Mouse (Mus musculus) embryonic facial prominence, embryonic 12.5 days (tissue): ENCODE results near the gene Cachd1. TPM values are rescaled to one million over a fixed set of nuclear protein-coding genes. Genes with fewer than 3 reads are reported as not detected.
A peak's percentile ranks its signal among the peaks of the same experiment; 100 is the strongest.

Experiments
- ATAC-seq: fragments of 200-750 bp; cut with Nextera tagmentation; 2 replicates; pipeline ENCODE4 v1.8.0; 2017; ENCODE audit not compliant: insufficient number of reproducible peaks, insufficient read depth, low FRiP score, low TSS enrichment
- H3K27ac ChIP-seq: fragments of 300-500 bp; sonication (generic); 2 replicates; pipeline ENCODE4 v1.5.1; 2016; ENCODE audit warnings: mild to moderate bottlenecking
- H3K27me3 ChIP-seq: fragments of 300-500 bp; sonication (generic); 2 replicates; pipeline ENCODE4 v1.6.1; 2016; ENCODE audit warnings: mild to moderate bottlenecking, moderate library complexity
- H3K36me3 ChIP-seq: fragments of 300-500 bp; sonication (generic); 2 replicates; pipeline ENCODE4 v1.6.1; 2016; ENCODE audit warnings: mild to moderate bottlenecking
- H3K4me1 ChIP-seq: fragments of 300-500 bp; sonication (generic); 2 replicates; pipeline ENCODE4 v1.6.1; 2016
- H3K4me2 ChIP-seq: fragments of 300-500 bp; sonication (generic); replicated peaks from 2 replicates; pipeline ENCODE4 v1.6.1; 2016; ENCODE audit warnings: mild to moderate bottlenecking, moderate library complexity
- H3K4me3 ChIP-seq: fragments of 300-500 bp; sonication (generic); 2 replicates; pipeline ENCODE4 v1.5.1; 2016; ENCODE audit warnings: mild to moderate bottlenecking
- H3K9ac ChIP-seq: fragments of 300-500 bp; sonication (generic); 2 replicates; pipeline ENCODE4 v1.6.1; 2016; ENCODE audit warnings: mild to moderate bottlenecking, moderate library complexity
- H3K9me3 ChIP-seq: fragments of 300-500 bp; sonication (generic); 2 replicates; pipeline ENCODE4 v1.6.1; 2016; ENCODE audit warnings: mild to moderate bottlenecking, moderate library complexity
- WGBS: fragments of 180-500 bp; shearing (Covaris S2); methylation state at CpG from one replicate; pipeline ENCODE4 v1.1.7; 2016; 5-methylcytosine and 5-hydroxymethylcytosine counted together
- polyA plus RNA-seq: library from polyadenylated mRNA; unstranded; fragments of >200 nt; fragmentation: Nextera tagmentation; extraction: Ambion mirVana; gene quantifications from 2 replicates; pipeline ENCODE4 v1.2.1, GENCODE M21; 2016

Gene Cachd1
- polyA plus RNA-seq, 1 experiment from 2014 or later: 42.3 TPM

DNA sequence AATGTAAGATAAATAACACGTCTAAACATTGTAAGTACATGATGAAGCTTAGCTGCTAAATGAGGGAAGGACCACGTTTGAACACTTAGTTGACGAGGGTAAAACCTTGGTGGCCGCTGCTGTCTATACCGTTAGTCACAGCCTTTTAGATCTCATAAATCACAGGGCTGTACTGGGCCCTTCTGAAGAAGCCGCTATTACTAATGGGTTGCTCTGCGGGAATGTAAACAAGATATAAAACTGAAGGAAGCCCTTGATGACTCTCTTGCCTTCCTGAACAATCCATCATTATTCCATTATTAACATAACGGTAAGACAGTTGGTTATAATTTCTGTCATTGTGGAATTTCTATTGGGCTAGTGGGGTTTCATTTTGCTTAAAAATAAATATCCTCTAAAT lies 102.9 kb downstream of the Cachd1 start:
- ATAC-seq: no peak
- H3K4me3 ChIP-seq: no peak overlapping the region
- H3K9ac ChIP-seq: no peak overlapping the region
- H3K27ac ChIP-seq: no peak overlapping the region
- no peaks in the 10 kb centered on the region for H3K27me3 ChIP-seq
- no peaks in the 10 kb centered on the region for H3K9me3 ChIP-seq
- no peaks in the 10 kb centered on the region for H3K36me3 ChIP-seq
- H3K4me2 ChIP-seq: no peak overlapping the region
- 86% methylated on average over 8 of the region's 8 CpGs for WGBS
- peaks cover 3% of the 10 kb centered on the region; the same call in 1 of the 2 replicates for H3K4me1 ChIP-seq

GRCm38 (mm10) chr4:100880075-100880474 lies 103.6 kb downstream of the Cachd1 start:
- H3K4me1 ChIP-seq: peaks cover 7% of the 10 kb centered on the region; the same call in 1 of the 2 replicates
- no peak for ATAC-seq
- WGBS: 48% methylated on average over 4 of the region's 4 CpGs
- no peak overlapping the region for H3K27ac ChIP-seq
- H3K27me3 ChIP-seq: no peaks in the 10 kb centered on the region
- H3K4me3 ChIP-seq: no peak overlapping the region
- H3K9me3 ChIP-seq: no peaks in the 10 kb centered on the region
- H3K9ac ChIP-seq: no peak overlapping the region
- no peaks in the 10 kb centered on the region for H3K36me3 ChIP-seq
- no peak overlapping the region for H3K4me2 ChIP-seq

DNA sequence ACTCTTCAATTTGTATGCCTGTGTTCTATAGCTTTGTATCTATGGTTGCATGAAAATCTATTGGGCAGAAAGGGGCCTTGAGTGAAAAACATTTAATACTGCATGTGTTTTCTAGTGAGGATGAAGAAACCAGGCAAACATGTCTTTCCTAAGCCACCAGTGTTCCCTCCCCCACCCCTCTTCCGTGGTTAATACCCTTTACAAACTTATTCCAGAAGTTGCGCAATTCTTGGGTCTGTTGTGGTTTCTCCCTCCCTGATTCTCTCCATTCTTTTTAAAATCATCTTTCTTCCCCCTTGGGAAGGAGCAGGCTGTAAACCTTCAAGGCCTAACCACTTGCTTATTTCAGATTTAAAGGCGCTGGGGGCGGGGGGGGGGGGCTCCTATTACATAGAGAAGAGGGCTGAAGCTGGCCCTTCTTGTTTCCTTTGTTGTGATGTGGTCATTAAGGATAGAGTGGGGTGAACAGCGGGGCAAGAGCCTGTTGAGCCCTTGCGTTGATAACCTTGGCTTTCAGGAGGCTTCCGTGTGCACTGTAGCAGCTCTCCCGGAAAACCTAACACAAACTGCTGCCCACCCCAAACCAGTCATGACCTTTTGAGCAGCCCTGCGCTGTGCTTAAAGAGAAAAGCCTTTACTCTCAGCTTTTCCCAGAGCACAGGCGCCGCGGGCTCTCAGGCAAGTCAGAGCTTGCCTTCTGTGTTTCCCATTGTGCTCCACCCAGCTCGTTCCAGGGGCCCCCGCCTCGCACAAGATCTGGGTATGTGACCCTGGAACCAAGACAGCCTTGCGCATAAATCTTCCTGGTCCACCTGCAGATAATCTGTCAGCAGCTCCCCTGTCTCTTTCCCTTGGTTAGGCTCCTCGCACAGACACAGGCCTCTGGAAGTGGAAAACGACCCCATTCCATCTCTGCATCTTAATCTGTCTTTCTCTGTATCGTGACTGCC lies 109.6 kb downstream of the Cachd1 start:
- WGBS: 9% methylated on average over 19 of the region's 19 CpGs
- H3K9me3 ChIP-seq: no peaks in the 10 kb centered on the region
- H3K4me2 ChIP-seq: peak overlapping the region; percentile 18
- H3K4me3 ChIP-seq: no peak overlapping the region
- H3K27me3 ChIP-seq: no peaks in the 10 kb centered on the region
- no peak overlapping the region for H3K9ac ChIP-seq
- H3K4me1 ChIP-seq: peaks cover 55% of the 10 kb centered on the region
- peak; percentile 69 for ATAC-seq
- H3K27ac ChIP-seq: peak overlapping the region; percentile 74
- no peaks in the 10 kb centered on the region for H3K36me3 ChIP-seq

GRCm38 (mm10) chr4:100886743-100887416 lies 110.4 kb downstream of the Cachd1 start:
- Histone ChIP-seq H3K27me3 (no peaks in the 10 kb centered on the region), H3K4me1 (peaks cover 55% of the 10 kb centered on the region), H3K9me3 (no peaks in the 10 kb centered on the region), H3K36me3 (no peaks in the 10 kb centered on the region), H3K4me3 (no peak overlapping the region), H3K9ac (no peak overlapping the region), H3K4me2 (peak overlapping the region; percentile 18), H3K27ac (peak overlapping the region; percentile 74)
- no peak for ATAC-seq
- 74% methylated on average over 8 of the region's 8 CpGs for WGBS

- Histone ChIP-seq H3K4me3 (no peak overlapping the region), H3K4me2 (no peak overlapping the region), H3K9me3 (no peaks in the 10 kb centered on the region), H3K4me1 (peaks cover 48% of the 10 kb centered on the region), H3K36me3 (no peaks in the 10 kb centered on the region), H3K27me3 (no peaks in the 10 kb centered on the region), H3K27ac (no peak overlapping the region), H3K9ac (no peak overlapping the region)
- no peak for ATAC-seq
- WGBS: 43% methylated on average over 7 of the region's 7 CpGs
Measured at GRCm38 (mm10) chr4:100890106-100890970, 113.9 kb downstream of the Cachd1 start.

- ATAC-seq: no peak
- no peak overlapping the region for H3K4me2 ChIP-seq
- no peaks in the 10 kb centered on the region for H3K27me3 ChIP-seq
- no peaks in the 10 kb centered on the region for H3K36me3 ChIP-seq
- no peak overlapping the region for H3K4me3 ChIP-seq
- no peaks in the 10 kb centered on the region for H3K9me3 ChIP-seq
- H3K27ac ChIP-seq: no peak overlapping the region
- H3K9ac ChIP-seq: no peak overlapping the region
- peaks cover 22% of the 10 kb centered on the region for H3K4me1 ChIP-seq
Measured at GRCm38 (mm10) chr4:100893739-100894138, 117.3 kb downstream of the Cachd1 start.

DNA sequence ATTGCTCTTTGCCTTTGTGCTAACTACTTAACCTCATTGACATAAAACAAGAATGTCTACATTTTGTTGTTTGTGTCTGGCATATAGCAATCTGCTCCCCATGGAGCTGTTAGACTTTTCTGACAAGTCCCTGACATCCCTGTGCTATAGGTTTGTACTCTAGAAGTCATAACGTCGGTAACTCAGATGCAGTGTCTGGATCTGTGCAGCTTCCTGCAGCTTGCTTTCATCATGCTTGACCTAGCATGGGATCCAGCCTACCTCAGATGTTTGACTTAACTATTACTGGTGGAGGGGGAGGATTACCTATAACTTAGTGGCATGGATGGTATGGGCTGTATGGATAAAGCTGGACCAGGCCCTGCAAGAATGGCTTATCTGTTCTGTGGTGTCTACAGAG lies 117.7 kb downstream of the Cachd1 start:
- no peak overlapping the region for H3K9ac ChIP-seq
- 62% methylated on average over 2 of the region's 2 CpGs for WGBS
- H3K4me2 ChIP-seq: no peak overlapping the region
- no peak overlapping the region for H3K27ac ChIP-seq
- H3K4me3 ChIP-seq: no peak overlapping the region
- ATAC-seq: no peak
- no peaks in the 10 kb centered on the region for H3K36me3 ChIP-seq
- H3K27me3 ChIP-seq: no peaks in the 10 kb centered on the region
- H3K9me3 ChIP-seq: no peaks in the 10 kb centered on the region
- peaks cover 18% of the 10 kb centered on the region for H3K4me1 ChIP-seq

GRCm38 (mm10) chr4:100896260-100897010 lies 120.0 kb downstream of the Cachd1 start:
- no peaks in the 10 kb centered on the region for H3K27me3 ChIP-seq
- H3K4me3 ChIP-seq: no peak overlapping the region
- no peaks in the 10 kb centered on the region for H3K4me1 ChIP-seq
- no peaks in the 10 kb centered on the region for H3K9me3 ChIP-seq
- 81% methylated on average over 8 of the region's 8 CpGs for WGBS
- H3K4me2 ChIP-seq: no peak overlapping the region
- H3K27ac ChIP-seq: no peak overlapping the region
- H3K9ac ChIP-seq: no peak overlapping the region
- ATAC-seq: no peak
- no peaks in the 10 kb centered on the region for H3K36me3 ChIP-seq

- WGBS: 92% methylated on average over 3 of the region's 3 CpGs
- Histone ChIP-seq H3K4me2 (no peak overlapping the region), H3K36me3 (no peaks in the 10 kb centered on the region), H3K9ac (no peak overlapping the region), H3K4me1 (no peaks in the 10 kb centered on the region), H3K27ac (no peak overlapping the region), H3K27me3 (no peaks in the 10 kb centered on the region), H3K9me3 (no peaks in the 10 kb centered on the region), H3K4me3 (no peak overlapping the region)
- no peak for ATAC-seq
Measured at GRCm38 (mm10) chr4:100897943-100898342, 121.5 kb downstream of the Cachd1 start.

DNA sequence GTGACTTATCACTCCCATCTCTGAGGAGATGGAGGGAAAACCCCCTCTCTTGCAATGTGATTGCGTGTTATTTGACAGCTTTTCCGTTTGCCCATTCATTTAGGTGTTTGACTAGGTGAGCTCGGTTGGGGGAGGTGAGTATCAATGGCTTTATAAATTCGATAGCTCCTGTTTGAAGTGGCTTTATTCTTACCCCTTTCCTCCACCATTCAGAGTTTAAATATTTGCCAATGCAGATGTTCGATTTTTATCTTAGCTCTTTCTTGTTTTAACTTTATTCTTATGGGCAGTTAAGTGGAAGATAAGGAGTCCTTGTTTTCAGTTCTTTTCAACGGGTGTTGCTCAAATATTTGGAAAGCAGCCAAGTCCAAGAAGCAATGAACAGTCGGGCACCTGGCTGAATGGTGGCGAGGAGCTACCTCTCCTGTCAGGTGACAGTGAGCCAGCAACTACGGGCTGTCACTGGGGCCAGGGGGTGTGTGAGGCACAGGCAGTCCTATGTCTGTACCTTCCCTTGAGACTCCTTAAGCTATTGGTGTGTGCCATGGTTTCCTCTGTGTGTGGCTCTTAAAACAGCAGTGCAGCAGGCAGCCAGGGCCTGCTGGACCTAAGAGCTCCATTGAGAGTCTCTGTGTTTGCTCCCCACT lies 133.3 kb downstream of the Cachd1 start:
- peak overlapping the region; percentile 65 for H3K27ac ChIP-seq
- no peak overlapping the region for H3K4me2 ChIP-seq
- ATAC-seq: no peak
- no peak overlapping the region for H3K4me3 ChIP-seq
- H3K9ac ChIP-seq: no peak overlapping the region
- WGBS: 48% methylated on average over 9 of the region's 9 CpGs
- no peaks in the 10 kb centered on the region for H3K27me3 ChIP-seq
- H3K9me3 ChIP-seq: no peaks in the 10 kb centered on the region
- H3K36me3 ChIP-seq: no peaks in the 10 kb centered on the region
- H3K4me1 ChIP-seq: peaks cover 41% of the 10 kb centered on the region
